Mouse (Mus musculus) adipocyte (in vitro differentiated cells): ENCODE measurements around the gene Pnma3.
"Not testable (repeated sequence)": the region's sequence is repeated elsewhere in the genome, so short reads cannot be mapped to it uniquely, and the experiment has no call there.

Experiments
- DNase-seq: peaks from one replicate; pipeline ENCODE4 v3.0.0-alpha.2; 2016; ENCODE audit warnings: low spot score

The Pnma3 gene

GRCm38 (mm10) chrX:73064415-73064793 is at the start of gene Pnma3:
TSS of gene Pnma3 (plus strand) at chrX:73064787.
- DNase-seq = no peak

GRCm38 (mm10) chrX:73037003-73037402 is 27.6 kb upstream of the Pnma3 start, which contains the start of gene Pnma5:
TSS of gene Pnma5 (minus strand) at chrX:73037103.
- no peak for DNase-seq

- no peak for DNase-seq
These were observed 25.8 kb upstream of the Pnma3 start for GRCm38 (mm10) chrX:73038831-73039230.

GRCm38 (mm10) chrX:73039666-73040065 is 24.9 kb upstream of the Pnma3 start:
- no peak for DNase-seq

GRCm38 (mm10) chrX:73053860-73054563 is 10.6 kb upstream of the Pnma3 start:
- DNase-seq = peak; percentile 92

GRCm38 (mm10) chrX:73061528-73061927 is 3.1 kb upstream of the Pnma3 start:
- no peak for DNase-seq

- no peak for DNase-seq
These were observed 2.3 kb upstream of the Pnma3 start for GRCm38 (mm10) chrX:73062323-73062722.

GRCm38 (mm10) chrX:73063512-73064414 is 824 bp upstream of the Pnma3 start:
- no peak for DNase-seq

- DNase-seq = not testable (repeated sequence)
These were observed 2.3 kb downstream of the Pnma3 start for GRCm38 (mm10) chrX:73066765-73067312.

GRCm38 (mm10) chrX:73082267-73083055 is 17.9 kb downstream of the Pnma3 start, which contains the start of gene Xlr4a:
TSS of gene Xlr4a (minus strand) at chrX:73082478.
- DNase-seq = not testable (repeated sequence)

GRCm38 (mm10) chrX:73096941-73097508 is 32.4 kb downstream of the Pnma3 start, which contains the start of gene Xlr3a:
TSS of gene Xlr3a (minus strand) at chrX:73097095.
- DNase-seq = not testable (repeated sequence)

GRCm38 (mm10) chrX:73116747-73117146 is 52.2 kb downstream of the Pnma3 start, which contains the start of gene Gm14685:
TSS of gene Gm14685 (plus strand) at chrX:73117047.
- DNase-seq = not testable (repeated sequence)
